Mouse (Mus musculus) small intestine, adult 2 months (tissue): ENCODE measurements around the gene Ccdc12. TPM values are rescaled to one million over a fixed set of nuclear protein-coding genes. Genes with fewer than 3 reads are reported as not detected.
"Not testable (repeated sequence)": the region's sequence is repeated elsewhere in the genome, so short reads cannot be mapped to it uniquely, and the experiment has no call there.

Experiments
- H3K27ac ChIP-seq: fragments of 200-500 bp; 2 replicates; pipeline ENCODE4 v1.5.1; 2012; ENCODE audit warnings: low read depth, low read length, control low read depth, inconsistent platforms; ENCODE audit not compliant: insufficient read depth
- H3K27me3 ChIP-seq: fragments of 200-500 bp; 2 replicates; pipeline ENCODE4 v1.6.1; 2012; ENCODE audit warnings: mild to moderate bottlenecking, moderate library complexity, low read length, inconsistent platforms; ENCODE audit not compliant: control insufficient read depth, insufficient read depth
- H3K36me3 ChIP-seq: fragments of 200-500 bp; 2 replicates; pipeline ENCODE4 v1.6.1; 2012; ENCODE audit warnings: mild to moderate bottlenecking, low read length, control low read depth, inconsistent platforms; ENCODE audit not compliant: control insufficient read depth, insufficient read depth
- H3K4me1 ChIP-seq: fragments of 200-500 bp; 2 replicates; pipeline ENCODE4 v1.6.1; 2012; ENCODE audit warnings: low read length, inconsistent platforms, mixed read lengths; ENCODE audit not compliant: control insufficient read depth, insufficient read depth, insufficient read length
- H3K4me3 ChIP-seq: fragments of 200-500 bp; 2 replicates; pipeline ENCODE4 v1.5.1; 2012; ENCODE audit warnings: low read depth, mild to moderate bottlenecking, control low read depth, inconsistent platforms, low read length, moderate library complexity
- CTCF ChIP-seq: fragments of 200-500 bp; IDR thresholded peaks from 2 replicates; pipeline ENCODE4 v1.5.1; 2012; ENCODE audit warnings: low read depth, mild to moderate bottlenecking, control low read depth, inconsistent platforms, low read length, moderate library complexity, mixed read lengths; ENCODE audit not compliant: insufficient replicate concordance, insufficient read length; ENCODE audit errors: extremely low read depth
- POLR2A ChIP-seq: fragments of 200-500 bp; IDR thresholded peaks from 2 replicates; pipeline ENCODE4 v1.6.1; 2012; ENCODE audit warnings: low read depth, mild to moderate bottlenecking, control low read depth, inconsistent platforms, low read length, moderate library complexity
- WGBS: fragments of 180-500 bp; shearing (Covaris S2); methylation state at CpG from one replicate; pipeline ENCODE4 v1.1.7; 2018; 5-methylcytosine and 5-hydroxymethylcytosine counted together
- polyA plus RNA-seq: library from polyadenylated mRNA; depleted of rRNA; stranded (reverse); fragments of >200 nt; gene quantifications from 2 replicates; pipeline ENCODE4 v1.2.3, GENCODE M21; 2012

Gene Ccdc12
- polyA plus RNA-seq, 1 experiment, result 138 TPM

DNA sequence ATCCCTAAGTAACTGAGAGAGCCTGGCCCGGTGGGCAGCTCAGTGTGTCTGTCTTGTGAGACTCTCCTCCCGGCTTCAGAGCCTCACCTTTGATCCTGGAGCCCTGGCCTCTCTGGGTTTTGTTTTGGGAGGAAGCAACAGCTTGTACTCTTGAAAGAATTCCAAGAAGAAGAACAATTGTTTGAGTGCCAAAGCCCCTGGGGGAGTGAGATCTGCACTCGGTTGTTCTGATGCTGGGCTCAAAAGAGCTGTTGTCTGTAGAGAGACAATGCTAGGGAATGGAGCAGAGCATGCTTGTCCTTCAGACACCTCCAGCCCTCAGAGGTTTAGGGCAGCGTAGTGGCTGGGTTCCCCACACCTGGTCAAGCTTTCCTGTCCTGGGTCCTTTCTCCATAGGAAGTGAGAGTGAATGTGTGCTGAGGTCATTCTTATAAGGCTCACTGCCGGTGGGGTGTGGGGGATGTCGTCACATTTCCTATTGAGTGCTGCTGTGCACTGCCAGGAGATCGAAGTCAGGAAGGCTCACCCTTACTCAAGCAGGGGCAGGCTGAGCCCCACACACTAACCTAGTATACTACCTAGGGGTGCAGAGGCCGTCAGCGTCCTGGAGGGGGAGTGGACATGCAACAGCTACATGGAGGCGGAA lies 16.9 kb downstream of the Ccdc12 start:
- no peak overlapping the region for H3K4me3 ChIP-seq
- WGBS, result 61% methylated on average over 10 of the region's 10 CpGs
- no peaks in the 10 kb centered on the region for H3K36me3 ChIP-seq
- H3K27me3 ChIP-seq, result no peaks in the 10 kb centered on the region
- no peak overlapping the region for H3K27ac ChIP-seq
- peaks cover 26% of the 10 kb centered on the region for H3K4me1 ChIP-seq
- TF ChIP-seq POLR2A (no peak), CTCF (no peak)

DNA sequence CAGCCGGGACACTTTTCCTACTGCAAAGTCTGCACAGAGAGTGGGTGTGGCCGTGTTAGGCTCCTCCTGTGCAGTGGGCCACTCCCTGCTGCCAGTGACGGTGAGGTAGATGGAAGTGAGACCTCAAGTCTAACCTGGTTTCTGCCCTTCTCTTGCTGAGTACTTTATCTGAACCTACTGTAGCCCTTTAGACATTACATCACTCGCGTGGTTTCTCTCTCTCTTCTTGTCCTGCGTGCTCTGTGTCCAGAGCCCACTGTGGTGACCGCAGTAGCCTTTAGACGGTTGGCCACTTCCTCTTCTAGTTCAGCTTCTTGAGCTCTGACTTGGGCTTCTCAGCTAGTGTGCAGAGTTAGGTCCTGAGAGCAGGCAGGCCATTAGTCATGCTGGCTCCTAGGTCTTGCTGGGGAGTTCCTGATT lies 20.2 kb downstream of the Ccdc12 start:
- H3K27ac ChIP-seq, result peak overlapping the region; percentile 20; the same call in 1 of the 2 replicates
- H3K4me1 ChIP-seq, result peaks cover 23% of the 10 kb centered on the region
- no peaks in the 10 kb centered on the region for H3K27me3 ChIP-seq
- 66% methylated on average over 8 of the region's 8 CpGs for WGBS
- no peak overlapping the region for H3K4me3 ChIP-seq
- no peaks in the 10 kb centered on the region for H3K36me3 ChIP-seq
- TF ChIP-seq POLR2A (no peak), CTCF (no peak)

DNA sequence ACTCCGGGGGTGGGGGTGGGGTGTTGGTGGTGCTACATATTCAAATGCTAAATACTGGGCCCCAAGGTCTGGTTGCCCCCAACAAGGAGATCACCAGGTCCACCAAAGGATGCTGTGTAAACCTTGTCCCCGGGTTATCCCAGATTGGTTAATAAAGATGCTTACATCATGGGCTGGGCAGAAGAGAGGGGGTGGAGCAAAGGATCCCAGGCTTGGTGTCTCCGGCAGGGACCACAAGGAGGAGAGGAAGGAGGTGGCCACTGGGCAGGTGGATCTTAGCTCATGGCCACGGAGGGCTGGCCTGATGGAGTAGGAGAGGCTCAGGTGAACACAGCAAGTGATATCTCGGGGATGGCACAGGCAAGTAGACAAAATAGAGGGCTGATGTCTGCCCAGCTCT lies 22.6 kb downstream of the Ccdc12 start:
- no peak overlapping the region for H3K4me3 ChIP-seq
- no peaks in the 10 kb centered on the region for H3K36me3 ChIP-seq
- WGBS, result 74% methylated on average over 5 of the region's 5 CpGs
- H3K27me3 ChIP-seq, result no peaks in the 10 kb centered on the region
- peaks cover 29% of the 10 kb centered on the region for H3K4me1 ChIP-seq
- TF ChIP-seq POLR2A, result no peak
- TF ChIP-seq CTCF, result no peak
- no peak overlapping the region for H3K27ac ChIP-seq

DNA sequence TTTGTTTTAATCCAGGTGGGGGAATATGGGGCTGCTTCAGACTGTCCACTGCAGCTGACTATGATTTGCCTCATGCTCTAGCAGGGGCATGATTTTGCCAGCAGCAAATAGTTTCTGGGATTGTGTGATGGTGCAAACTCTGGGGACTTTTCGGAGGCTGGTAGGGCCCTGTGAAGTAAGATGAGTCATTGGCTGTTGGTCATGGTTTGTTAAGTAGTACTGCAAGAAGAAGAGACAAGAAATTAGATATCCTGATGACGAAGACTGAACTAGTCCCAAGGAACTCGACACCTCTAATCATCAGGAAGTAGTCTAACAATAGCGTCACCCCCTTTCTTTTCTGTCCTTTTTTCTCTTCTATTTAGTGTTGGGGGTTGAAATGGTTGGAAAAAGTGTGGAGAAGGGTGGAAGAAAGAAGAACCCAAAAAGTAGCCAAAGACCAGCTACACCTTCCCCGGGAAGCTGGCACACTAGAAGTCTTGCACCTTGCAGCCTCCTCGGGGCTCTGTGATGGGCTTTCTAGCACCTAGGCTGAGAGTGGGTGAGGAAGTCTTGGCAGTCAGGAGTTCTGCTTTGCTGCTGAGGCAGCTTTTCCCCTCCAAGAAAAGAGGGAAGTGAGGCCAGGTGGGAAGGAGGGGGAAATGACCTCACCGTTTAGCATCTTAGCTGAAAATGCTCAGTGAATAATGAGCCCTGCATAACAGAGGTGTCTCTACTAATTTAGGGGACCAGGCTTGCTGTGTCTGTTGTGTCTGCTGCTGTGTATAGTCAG lies 24.6 kb downstream of the Ccdc12 start:
- Histone ChIP-seq H3K36me3 (no peaks in the 10 kb centered on the region), H3K4me3 (no peak overlapping the region), H3K27ac (no peak overlapping the region), H3K27me3 (no peaks in the 10 kb centered on the region), H3K4me1 (peaks cover 43% of the 10 kb centered on the region)
- 86% methylated on average over 7 of the region's 7 CpGs for WGBS
- no peak for TF ChIP-seq CTCF
- TF ChIP-seq POLR2A, result no peak

DNA sequence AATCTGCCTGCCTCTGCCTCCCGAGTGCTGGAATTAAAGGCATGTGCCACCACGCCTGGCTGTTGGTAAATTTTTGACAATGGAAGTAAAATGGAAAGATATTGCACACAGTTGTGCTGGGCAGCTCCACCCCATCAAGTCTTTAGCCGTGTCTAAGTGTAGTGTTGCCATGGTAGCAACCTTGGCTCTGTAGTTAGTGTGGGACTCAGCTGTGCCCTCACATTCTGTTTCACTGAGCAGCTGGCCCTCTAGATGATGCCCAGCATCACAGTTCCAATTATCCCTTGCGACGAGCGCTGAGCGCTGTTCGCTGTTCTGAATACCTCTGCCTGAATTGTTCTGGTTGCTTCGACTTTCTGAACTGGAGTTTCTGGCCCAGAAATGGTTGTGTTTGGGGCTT lies 25.5 kb downstream of the Ccdc12 start:
- Histone ChIP-seq H3K4me1 (peaks cover 43% of the 10 kb centered on the region), H3K36me3 (no peaks in the 10 kb centered on the region), H3K27ac (no peak overlapping the region), H3K27me3 (no peaks in the 10 kb centered on the region), H3K4me3 (no peak overlapping the region)
- 68% methylated on average over 9 of the region's 9 CpGs for WGBS
- TF ChIP-seq CTCF, result no peak
- no peak for TF ChIP-seq POLR2A

DNA sequence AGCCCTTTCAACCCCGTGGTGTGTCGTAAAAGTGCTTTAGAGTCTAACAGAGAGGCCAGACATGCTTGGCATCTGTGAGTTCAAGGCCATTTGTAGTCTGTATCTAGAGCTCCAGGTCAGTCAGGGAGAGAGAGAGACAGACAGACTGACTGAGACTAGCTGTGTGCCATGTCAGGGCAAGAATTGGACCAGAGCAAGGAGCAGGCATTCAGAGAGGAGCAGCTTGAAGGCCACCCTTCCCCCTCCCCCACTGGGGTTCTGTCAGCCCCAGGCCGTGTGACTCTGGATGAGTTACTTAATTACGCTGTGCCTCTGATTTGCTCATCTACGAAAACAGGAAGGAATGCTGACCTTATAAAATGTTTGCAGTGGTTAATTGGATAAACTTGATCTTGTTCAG lies 26.0 kb downstream of the Ccdc12 start:
- H3K4me3 ChIP-seq, result no peak overlapping the region
- no peaks in the 10 kb centered on the region for H3K27me3 ChIP-seq
- peaks cover 43% of the 10 kb centered on the region for H3K4me1 ChIP-seq
- 42% methylated on average over 5 of the region's 5 CpGs for WGBS
- no peaks in the 10 kb centered on the region for H3K36me3 ChIP-seq
- H3K27ac ChIP-seq, result 0 out of 2 replicates have a peak overlapping the region, but pooled peaks have one; percentile 4
- TF ChIP-seq POLR2A, result no peak
- no peak for TF ChIP-seq CTCF

DNA sequence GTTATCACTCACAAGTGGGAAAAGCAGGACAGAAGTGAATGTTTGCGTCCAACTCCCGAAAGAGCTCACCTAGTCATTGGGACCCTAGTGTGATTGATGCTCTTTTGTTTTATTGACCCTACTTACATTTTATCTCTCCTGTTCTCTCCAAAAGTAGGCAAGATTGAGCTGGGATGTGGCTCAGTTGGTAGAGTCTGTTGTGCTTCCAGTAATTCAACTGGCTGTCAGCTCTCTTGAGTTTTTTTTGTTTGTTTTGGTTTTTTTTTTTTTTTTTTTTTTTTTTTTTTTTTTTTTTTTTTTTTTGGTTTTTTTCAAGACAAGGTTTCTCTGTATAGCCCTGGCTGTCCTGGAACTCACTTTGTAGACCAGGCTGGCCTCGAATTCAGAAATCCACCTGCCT lies 26.4 kb downstream of the Ccdc12 start:
- H3K4me3 ChIP-seq, H3K36me3 ChIP-seq, H3K27me3 ChIP-seq: not testable (repeated sequence)
- peak overlapping the region; percentile 93 for H3K27ac ChIP-seq
- WGBS, result 71% methylated on average over 3 of the region's 3 CpGs
- H3K4me1 ChIP-seq, result peaks cover 38% of the 10 kb centered on the region
